Mouse (Mus musculus) lung, embryonic 14.5 days (tissue): ENCODE results near the gene Mea1. TPM values are rescaled to one million over a fixed set of nuclear protein-coding genes. Genes with fewer than 3 reads are reported as not detected.

ENCODE experiments used
- ATAC-seq: fragments of 200-750 bp; cut with Nextera tagmentation; 2 replicates; pipeline ENCODE4 v1.8.0; 2017; ENCODE audit warnings: mild to moderate bottlenecking, moderate TSS enrichment, moderate library complexity; ENCODE audit not compliant: insufficient read depth
- DNase-seq: peaks from one replicate; pipeline ENCODE4 v3.0.0-alpha.2; 2015
- H3K27ac ChIP-seq: fragments of 300-500 bp; sonication (generic); 2 replicates; pipeline ENCODE4 v1.5.1; 2014; ENCODE audit warnings: low read depth, mild to moderate bottlenecking, moderate library complexity
- H3K27me3 ChIP-seq: fragments of 300-500 bp; sonication (generic); 2 replicates; pipeline ENCODE4 v1.6.1; 2014; ENCODE audit warnings: low read length, control low read depth; ENCODE audit not compliant: insufficient read depth
- H3K36me3 ChIP-seq: fragments of 300-500 bp; sonication (generic); 2 replicates; pipeline ENCODE4 v1.6.1; 2014; ENCODE audit warnings: control low read depth; ENCODE audit not compliant: insufficient read depth
- H3K4me1 ChIP-seq: fragments of 300-500 bp; sonication (generic); 2 replicates; pipeline ENCODE4 v1.6.1; 2014; ENCODE audit warnings: antibody characterized with exemption, control low read depth; ENCODE audit not compliant: insufficient read depth
- H3K4me2 ChIP-seq: fragments of 300-500 bp; sonication (generic); 2 replicates; pipeline ENCODE4 v1.6.1; 2014; ENCODE audit warnings: mild to moderate bottlenecking
- H3K4me3 ChIP-seq: fragments of 300-500 bp; sonication (generic); 2 replicates; pipeline ENCODE4 v1.5.1; 2014; ENCODE audit warnings: low read depth, low read length
- H3K9ac ChIP-seq: fragments of 300-500 bp; sonication (generic); 2 replicates; pipeline ENCODE4 v1.6.1; 2014
- H3K9me3 ChIP-seq: fragments of 300-500 bp; sonication (generic); 2 replicates; pipeline ENCODE4 v1.6.1; 2016; ENCODE audit warnings: low read depth, low read length, control low read depth
- CTCF ChIP-seq: IDR thresholded peaks from 2 replicates; pipeline ENCODE4 v1.5.1; 2016; ENCODE audit warnings: antibody characterized with exemption, low read depth
- WGBS: fragments of 180-500 bp; shearing (Covaris S2); extraction: QIAGEN DNeasy Blood & Tissue Kit; methylation state at CpG from one replicate; pipeline ENCODE4 v1.1.7; 2014; 5-methylcytosine and 5-hydroxymethylcytosine counted together
- polyA plus RNA-seq: library from polyadenylated mRNA; unstranded; fragments of >200 nt; fragmentation: Nextera tagmentation; extraction: Ambion mirVana; gene quantifications from 2 replicates; pipeline ENCODE4 v1.2.1, GENCODE M21; 2014

The Mea1 gene
- polyA plus RNA-seq, 1 experiment from 2014 or later = 131 TPM

- Histone ChIP-seq H3K9ac (no peak overlapping the region), H3K9me3 (no peaks in the 10 kb centered on the region), H3K4me3 (no peak overlapping the region), H3K27ac (no peak overlapping the region), H3K4me1 (peaks cover 10% of the 10 kb centered on the region; the same call in 1 of the 2 replicates), H3K4me2 (no peak overlapping the region), H3K27me3 (no peaks in the 10 kb centered on the region), H3K36me3 (peaks cover 26% of the 10 kb centered on the region)
- no peak for TF ChIP-seq CTCF
- DNase-seq (no peak), ATAC-seq (no peak)
- WGBS = 81% methylated on average over 5 of the region's 5 CpGs
Measured at GRCm38 (mm10) chr17:46699245-46699644, 20.7 kb downstream of the Mea1 start.

DNA sequence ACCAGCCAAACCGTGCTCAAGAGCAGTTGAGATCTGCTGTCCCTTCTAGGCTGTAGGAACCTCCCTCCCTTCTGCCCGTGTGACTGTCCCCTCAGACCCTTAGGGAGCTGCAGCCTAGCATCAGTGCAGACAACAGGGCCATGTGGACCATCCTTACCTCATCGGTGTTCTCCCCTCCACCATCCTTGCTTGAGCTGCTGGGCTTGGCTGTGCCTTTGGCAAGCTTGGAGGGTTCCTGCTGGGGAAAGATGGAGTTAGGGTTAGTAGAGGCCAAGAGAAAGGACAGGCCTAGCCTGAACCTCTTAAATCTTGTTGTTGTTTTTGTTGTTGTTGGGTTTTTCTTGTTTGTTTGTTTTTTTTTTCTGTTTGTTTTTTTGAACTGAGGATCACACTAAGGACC lies 21.3 kb downstream of the Mea1 start:
- peaks cover 10% of the 10 kb centered on the region; the same call in 1 of the 2 replicates for H3K4me1 ChIP-seq
- 93% methylated on average over 3 of the region's 3 CpGs for WGBS
- H3K27me3 ChIP-seq = no peaks in the 10 kb centered on the region
- TF ChIP-seq CTCF = no peak
- H3K4me3 ChIP-seq = no peak overlapping the region
- ATAC-seq = no peak
- H3K9me3 ChIP-seq = no peaks in the 10 kb centered on the region
- no peak overlapping the region for H3K9ac ChIP-seq
- DNase-seq = no peak
- peaks cover 26% of the 10 kb centered on the region for H3K36me3 ChIP-seq
- no peak overlapping the region for H3K27ac ChIP-seq
- no peak overlapping the region for H3K4me2 ChIP-seq

GRCm38 (mm10) chr17:46701489-46701888 lies 22.9 kb downstream of the Mea1 start:
- H3K9me3 ChIP-seq = no peaks in the 10 kb centered on the region
- no peak overlapping the region for H3K4me2 ChIP-seq
- no peak for TF ChIP-seq CTCF
- WGBS = 79% methylated on average over 12 of the region's 12 CpGs
- no peaks in the 10 kb centered on the region for H3K27me3 ChIP-seq
- DNase-seq (no peak), ATAC-seq (no peak)
- no peak overlapping the region for H3K4me3 ChIP-seq
- no peak overlapping the region for H3K9ac ChIP-seq
- H3K4me1 ChIP-seq = peaks cover 10% of the 10 kb centered on the region; the same call in 1 of the 2 replicates
- peaks cover 23% of the 10 kb centered on the region for H3K36me3 ChIP-seq
- H3K27ac ChIP-seq = no peak overlapping the region

- TF ChIP-seq CTCF = no peak
- Histone ChIP-seq H3K27me3 (no peaks in the 10 kb centered on the region), H3K4me3 (no peak overlapping the region), H3K4me1 (peaks cover 10% of the 10 kb centered on the region), H3K9me3 (no peaks in the 10 kb centered on the region), H3K4me2 (no peak overlapping the region), H3K27ac (no peak overlapping the region), H3K9ac (no peak overlapping the region; the same call in 1 of the 2 replicates), H3K36me3 (peaks cover 23% of the 10 kb centered on the region)
- ATAC-seq (no peak), DNase-seq (no peak)
- 84% methylated on average over 12 of the region's 12 CpGs for WGBS
Measured at GRCm38 (mm10) chr17:46702100-46702499, 23.5 kb downstream of the Mea1 start.

DNA sequence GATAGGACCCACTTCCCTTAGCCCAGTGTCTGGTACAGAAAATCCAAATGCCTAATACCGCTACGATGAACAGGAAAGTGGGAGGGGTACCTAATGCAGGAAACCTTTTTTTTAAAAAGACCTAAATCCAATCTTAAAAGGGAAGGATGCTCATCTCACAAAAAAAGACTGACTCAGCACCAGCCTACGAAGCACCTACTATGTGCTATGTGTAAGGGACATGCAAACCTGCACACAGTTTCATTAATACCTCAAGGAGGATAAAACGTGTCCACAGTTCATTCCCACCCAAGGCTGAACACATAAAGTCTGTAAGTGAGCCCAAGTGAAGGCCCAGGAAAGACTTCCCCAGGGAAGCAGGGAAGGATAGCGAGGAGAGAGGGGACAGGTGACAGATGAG lies 23.9 kb downstream of the Mea1 start:
- Histone ChIP-seq H3K4me3 (no peak overlapping the region), H3K9ac (no peak overlapping the region; the same call in 1 of the 2 replicates), H3K4me2 (peak overlapping the region; percentile 95), H3K36me3 (peaks cover 23% of the 10 kb centered on the region), H3K27ac (no peak overlapping the region), H3K4me1 (peaks cover 10% of the 10 kb centered on the region), H3K27me3 (no peaks in the 10 kb centered on the region), H3K9me3 (no peaks in the 10 kb centered on the region)
- WGBS = 83% methylated on average over 5 of the region's 5 CpGs
- no peak for ATAC-seq
- no peak for TF ChIP-seq CTCF
- no peak for DNase-seq

- Histone ChIP-seq H3K4me1 (peaks cover 10% of the 10 kb centered on the region), H3K9ac (peak overlapping the region; percentile 91), H3K36me3 (peaks cover 11% of the 10 kb centered on the region), H3K27ac (peak overlapping the region; percentile 95), H3K4me2 (peak overlapping the region; percentile 95), H3K27me3 (no peaks in the 10 kb centered on the region), H3K4me3 (peak overlapping the region; percentile 93), H3K9me3 (no peaks in the 10 kb centered on the region)
- DNase-seq (peak; percentile 39), ATAC-seq (peak; percentile 89)
- TF ChIP-seq CTCF = no peak
- 2% methylated on average over 40 of the region's 41 CpGs for WGBS
Measured at GRCm38 (mm10) chr17:46703971-46704886, 25.6 kb downstream of the Mea1 start.
